Mouse (Mus musculus): ENCODE data around the gene Strip2. TPM values are rescaled to one million over a fixed set of nuclear protein-coding genes. Genes with fewer than 3 reads are reported as not detected.

Strip2 gene
- polyA plus RNA-seq, 1 experiment from 2014 or later: 0.46 TPM

- Histone ChIP-seq H3K4me3 (ENCODE audit: low read depth, low read length) (peak overlapping the region; percentile 55), H3K4me2 (replicated peaks; ENCODE audit: low read depth) (peak overlapping the region; percentile 87), H3K36me3 (ENCODE audit: control insufficient read depth, insufficient read depth) (no peaks in the 10 kb centered on the region), H3K27me3 (replicated peaks; ENCODE audit: control insufficient read depth, insufficient read depth, low read length) (no peaks in the 10 kb centered on the region; the same call in 1 of the 2 replicates), H3K9me3 (ENCODE audit: control insufficient read depth) (no peaks in the 10 kb centered on the region), H3K4me1 (replicated peaks; ENCODE audit: control insufficient read depth, insufficient read depth, low read length) (no peaks in the 10 kb centered on the region), H3K9ac (ENCODE audit: low read depth, low read length) (peak overlapping the region; percentile 40), H3K27ac (ENCODE audit: low read depth, low read length) (no peak overlapping the region)
- TF ChIP-seq CTCF (IDR thresholded peaks at IDR 0.05; ENCODE audit: low read depth): no peak
- ATAC-seq: peak; percentile 88
- under 1% methylated on average over 37 of the region's 37 CpGs for WGBS
These were observed 68.3 kb downstream of the Strip2 start for GRCm38 (mm10) chr6:29985058-29985498.

- H3K27me3 ChIP-seq (replicated peaks; ENCODE audit: control insufficient read depth, insufficient read depth, low read length): no peaks in the 10 kb centered on the region; the same call in 1 of the 2 replicates
- no peak for TF ChIP-seq CTCF (IDR thresholded peaks at IDR 0.05; ENCODE audit: low read depth)
- peak overlapping the region; percentile 40 for H3K9ac ChIP-seq (ENCODE audit: low read depth, low read length)
- WGBS: under 1% methylated on average over 14 of the region's 14 CpGs
- H3K4me3 ChIP-seq (ENCODE audit: low read depth, low read length): peak overlapping the region; percentile 55
- ATAC-seq: 0 out of 2 replicates have a peak, but pooled peaks have one; percentile 18
- no peaks in the 10 kb centered on the region for H3K36me3 ChIP-seq (ENCODE audit: control insufficient read depth, insufficient read depth)
- H3K4me2 ChIP-seq (replicated peaks; ENCODE audit: low read depth): peak overlapping the region; percentile 87
- H3K27ac ChIP-seq (ENCODE audit: low read depth, low read length): no peak overlapping the region
- H3K9me3 ChIP-seq (ENCODE audit: control insufficient read depth): no peaks in the 10 kb centered on the region
- H3K4me1 ChIP-seq (replicated peaks; ENCODE audit: control insufficient read depth, insufficient read depth, low read length): no peaks in the 10 kb centered on the region
These were observed 68.7 kb downstream of the Strip2 start for GRCm38 (mm10) chr6:29985504-29985903.

- H3K4me1 ChIP-seq (replicated peaks; ENCODE audit: control insufficient read depth, insufficient read depth, low read length): no peaks in the 10 kb centered on the region
- ATAC-seq: 0 out of 2 replicates have a peak, but pooled peaks have one; percentile 21
- TF ChIP-seq CTCF (IDR thresholded peaks at IDR 0.05; ENCODE audit: low read depth): no peak
- 22% methylated on average over 6 of the region's 6 CpGs for WGBS
- H3K9me3 ChIP-seq (ENCODE audit: control insufficient read depth): no peaks in the 10 kb centered on the region
- H3K4me2 ChIP-seq (replicated peaks; ENCODE audit: low read depth): peak overlapping the region; percentile 87
- peak overlapping the region; percentile 55 for H3K4me3 ChIP-seq (ENCODE audit: low read depth, low read length)
- no peak overlapping the region for H3K27ac ChIP-seq (ENCODE audit: low read depth, low read length)
- no peak overlapping the region for H3K9ac ChIP-seq (ENCODE audit: low read depth, low read length)
- no peaks in the 10 kb centered on the region for H3K36me3 ChIP-seq (ENCODE audit: control insufficient read depth, insufficient read depth)
- H3K27me3 ChIP-seq (replicated peaks; ENCODE audit: control insufficient read depth, insufficient read depth, low read length): no peaks in the 10 kb centered on the region; the same call in 1 of the 2 replicates
These were observed 69.2 kb downstream of the Strip2 start for GRCm38 (mm10) chr6:29985986-29986385.

- TF ChIP-seq CTCF (IDR thresholded peaks at IDR 0.05; ENCODE audit: low read depth): no peak
- Histone ChIP-seq H3K9me3 (ENCODE audit: control insufficient read depth) (no peaks in the 10 kb centered on the region), H3K4me1 (replicated peaks; ENCODE audit: control insufficient read depth, insufficient read depth, low read length) (no peaks in the 10 kb centered on the region), H3K36me3 (ENCODE audit: control insufficient read depth, insufficient read depth) (no peaks in the 10 kb centered on the region), H3K27ac (ENCODE audit: low read depth, low read length) (no peak overlapping the region), H3K4me3 (ENCODE audit: low read depth, low read length) (no peak overlapping the region), H3K4me2 (replicated peaks; ENCODE audit: low read depth) (no peak overlapping the region), H3K27me3 (replicated peaks; ENCODE audit: control insufficient read depth, insufficient read depth, low read length) (no peaks in the 10 kb centered on the region; the same call in 1 of the 2 replicates), H3K9ac (ENCODE audit: low read depth, low read length) (no peak overlapping the region)
- WGBS: 36% methylated on average over 3 of the region's 3 CpGs
- ATAC-seq: no peak
These were observed 70.4 kb downstream of the Strip2 start for GRCm38 (mm10) chr6:29987246-29987645.

GRCm38 (mm10) chr6:29998140-29998539 lies 81.3 kb downstream of the Strip2 start:
- Histone ChIP-seq H3K27me3 (replicated peaks; ENCODE audit: control insufficient read depth, insufficient read depth, low read length) (no peaks in the 10 kb centered on the region), H3K9me3 (ENCODE audit: control insufficient read depth) (no peaks in the 10 kb centered on the region), H3K27ac (ENCODE audit: low read depth, low read length) (no peak overlapping the region), H3K4me2 (replicated peaks; ENCODE audit: low read depth) (no peak overlapping the region), H3K36me3 (ENCODE audit: control insufficient read depth, insufficient read depth) (no peaks in the 10 kb centered on the region), H3K9ac (ENCODE audit: low read depth, low read length) (no peak overlapping the region), H3K4me1 (replicated peaks; ENCODE audit: control insufficient read depth, insufficient read depth, low read length) (no peaks in the 10 kb centered on the region), H3K4me3 (ENCODE audit: low read depth, low read length) (no peak overlapping the region)
- WGBS: 70% methylated on average over 9 of the region's 9 CpGs
- no peak for TF ChIP-seq CTCF (IDR thresholded peaks at IDR 0.05; ENCODE audit: low read depth)
- no peak for ATAC-seq

- TF ChIP-seq CTCF (IDR thresholded peaks at IDR 0.05; ENCODE audit: low read depth): no peak
- Histone ChIP-seq H3K4me3 (ENCODE audit: low read depth, low read length) (no peak overlapping the region), H3K27me3 (replicated peaks; ENCODE audit: control insufficient read depth, insufficient read depth, low read length) (no peaks in the 10 kb centered on the region), H3K27ac (ENCODE audit: low read depth, low read length) (no peak overlapping the region), H3K4me2 (replicated peaks; ENCODE audit: low read depth) (no peak overlapping the region), H3K9me3 (ENCODE audit: control insufficient read depth) (no peaks in the 10 kb centered on the region), H3K9ac (ENCODE audit: low read depth, low read length) (no peak overlapping the region), H3K36me3 (ENCODE audit: control insufficient read depth, insufficient read depth) (no peaks in the 10 kb centered on the region), H3K4me1 (replicated peaks; ENCODE audit: control insufficient read depth, insufficient read depth, low read length) (no peaks in the 10 kb centered on the region)
- WGBS: 67% methylated on average over 4 of the region's 4 CpGs
- ATAC-seq: no peak
These were observed 82.0 kb downstream of the Strip2 start for GRCm38 (mm10) chr6:29998771-29999170.

- Histone ChIP-seq H3K27ac (ENCODE audit: low read depth, low read length) (no peak overlapping the region), H3K4me2 (replicated peaks; ENCODE audit: low read depth) (no peak overlapping the region), H3K27me3 (replicated peaks; ENCODE audit: control insufficient read depth, insufficient read depth, low read length) (no peaks in the 10 kb centered on the region), H3K36me3 (ENCODE audit: control insufficient read depth, insufficient read depth) (no peaks in the 10 kb centered on the region), H3K9me3 (ENCODE audit: control insufficient read depth) (no peaks in the 10 kb centered on the region), H3K4me3 (ENCODE audit: low read depth, low read length) (no peak overlapping the region), H3K9ac (ENCODE audit: low read depth, low read length) (no peak overlapping the region), H3K4me1 (replicated peaks; ENCODE audit: control insufficient read depth, insufficient read depth, low read length) (no peaks in the 10 kb centered on the region)
- WGBS: 64% methylated on average over 9 of the region's 9 CpGs
- ATAC-seq: no peak
- TF ChIP-seq CTCF (IDR thresholded peaks at IDR 0.05; ENCODE audit: low read depth): no peak
These were observed 85.8 kb downstream of the Strip2 start for GRCm38 (mm10) chr6:30002628-30003027.

All from intestine, postnatal 0 days (tissue).